Mouse (Mus musculus) ovary, postnatal 10 days (tissue): ENCODE data around the gene Cast.

Source experiments
- DNase-seq: peaks from one replicate; pipeline ENCODE4 v3.0.0; 2022; ENCODE audit warnings: low spot score

Cast gene

DNA sequence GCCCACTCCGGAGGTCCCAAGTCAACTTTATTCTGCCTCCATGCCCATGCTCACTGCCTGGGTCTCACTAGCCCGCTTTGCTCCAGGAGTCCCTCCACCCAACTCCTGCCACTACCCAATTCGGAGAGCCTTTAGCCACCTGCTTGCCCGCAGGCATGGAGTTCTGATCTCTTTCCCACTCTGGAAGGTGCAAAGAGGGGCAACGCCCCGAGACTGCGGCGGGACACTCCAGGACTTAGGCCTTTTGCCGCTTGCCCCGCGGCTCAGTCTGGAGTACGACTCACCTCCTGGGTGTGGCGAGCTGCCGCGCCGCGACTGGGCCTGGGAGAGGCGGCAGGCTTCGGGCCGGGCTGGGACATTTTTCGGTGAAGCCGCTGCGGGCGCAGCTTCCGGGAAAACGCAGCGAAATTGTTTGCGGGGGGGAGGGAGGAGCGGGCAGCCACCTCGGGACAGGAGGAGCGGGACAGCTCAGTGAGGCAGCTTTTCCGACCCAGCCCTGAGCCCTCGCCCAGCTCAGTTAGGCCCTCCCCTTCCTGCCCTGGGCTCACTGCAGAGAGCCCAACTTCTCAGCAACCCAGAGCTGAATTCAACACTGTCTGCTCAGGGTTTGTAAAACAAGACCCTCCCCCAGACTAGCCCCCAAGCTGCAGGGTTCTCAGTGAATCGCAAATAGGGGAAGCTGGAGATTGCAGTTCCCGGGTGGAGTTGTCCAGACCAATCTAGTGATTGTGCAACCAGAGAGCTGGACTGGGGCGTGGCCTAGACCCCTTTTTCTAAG is at the start of gene Cast:
TSS of gene Cast (minus strand) at position 659 of the 778 bp plus-strand sequence.
- peak; percentile 35 for DNase-seq

- DNase-seq, result peak; percentile 6
Measured at GRCm38 (mm10) chr13:74854338-74855047, 45.9 kb upstream of the Cast start.

DNA sequence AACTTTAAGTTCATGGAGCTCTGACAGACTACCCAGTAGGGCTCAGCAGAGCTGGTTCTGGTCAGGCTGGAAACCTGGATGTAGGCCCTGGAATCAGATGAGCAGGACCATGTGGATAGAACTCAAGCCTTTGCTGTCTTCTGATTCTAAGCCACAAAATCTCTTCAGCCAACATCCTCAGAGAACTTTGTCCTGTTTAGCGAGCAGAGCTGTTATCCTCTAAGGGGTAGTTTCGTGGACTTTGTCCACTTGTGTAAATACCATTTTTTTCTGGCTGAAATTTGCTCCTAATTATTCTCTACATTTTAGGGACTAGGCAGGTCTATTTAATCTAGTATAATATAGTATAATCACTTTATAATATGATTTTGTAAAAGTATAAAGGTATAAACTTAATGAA is 42.2 kb upstream of the Cast start:
- no peak for DNase-seq

DNA sequence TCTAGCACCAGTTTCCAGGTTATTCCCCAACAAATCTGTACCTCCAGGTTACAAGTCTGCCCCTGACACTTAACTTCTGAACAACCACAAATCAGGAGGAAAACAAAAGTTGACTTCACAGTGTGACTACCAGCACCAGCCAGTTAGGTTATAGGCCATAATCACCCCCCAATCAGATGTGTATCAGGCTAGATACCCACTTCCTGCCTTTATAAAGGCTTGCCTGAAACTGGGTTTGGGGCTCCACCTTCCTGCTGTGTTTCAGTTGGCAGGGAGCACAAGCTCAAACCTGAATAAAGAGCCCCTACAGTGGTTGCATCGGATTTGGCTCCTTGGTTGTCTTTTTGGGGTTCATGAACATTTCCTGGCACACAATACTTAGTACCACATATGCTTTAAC is 37.3 kb upstream of the Cast start:
- DNase-seq, result no peak

DNA sequence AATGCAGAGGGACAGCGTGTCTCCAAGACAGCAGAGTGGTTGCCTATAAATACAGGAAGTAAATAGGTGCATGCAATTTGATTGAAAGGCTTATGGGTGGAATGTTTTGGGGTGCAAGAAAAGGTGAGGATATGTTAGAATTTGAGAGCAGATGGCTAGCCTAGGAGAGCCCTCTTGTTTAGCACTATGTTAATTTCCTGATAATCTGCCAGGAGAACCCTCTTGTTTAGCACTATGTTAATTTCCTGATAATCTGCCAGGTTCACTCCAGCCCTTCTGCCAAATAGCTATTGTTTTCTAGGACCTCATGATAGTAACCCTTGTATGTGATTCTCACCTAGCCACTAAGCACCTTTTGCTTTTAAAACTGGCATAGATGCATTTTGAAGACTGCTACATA is 25.9 kb upstream of the Cast start:
- no peak for DNase-seq

- DNase-seq, result no peak
Measured at GRCm38 (mm10) chr13:74822095-74822494, 13.5 kb upstream of the Cast start.

- no peak for DNase-seq
Measured at GRCm38 (mm10) chr13:74815753-74816152, 7.1 kb upstream of the Cast start.

GRCm38 (mm10) chr13:74807446-74808151 is 1.0 kb downstream of the Cast start:
- peak; percentile 39 for DNase-seq

GRCm38 (mm10) chr13:74806934-74807333 is 1.7 kb downstream of the Cast start:
- no peak for DNase-seq

DNA sequence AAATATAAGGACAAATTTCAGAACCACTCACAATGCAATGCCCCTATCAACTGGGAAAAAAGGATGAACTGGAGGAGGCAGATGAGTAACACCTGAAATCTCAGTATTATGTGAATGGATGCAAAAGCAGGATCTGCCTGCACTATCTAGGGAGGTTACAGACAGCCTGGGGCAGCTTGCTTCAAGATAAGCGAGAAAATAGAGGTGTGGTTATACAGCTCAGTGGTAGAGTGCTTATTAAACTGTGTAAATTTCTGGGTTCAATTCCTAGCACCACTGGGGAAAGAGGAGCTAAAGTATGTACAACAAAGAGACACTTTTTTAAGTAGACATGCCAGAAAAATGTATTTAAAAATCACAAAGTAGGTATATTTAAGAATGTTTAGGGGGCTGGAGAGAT is 14.2 kb downstream of the Cast start:
- no peak for DNase-seq

- DNase-seq, result no peak
Measured at GRCm38 (mm10) chr13:74787681-74788080, 20.9 kb downstream of the Cast start.

DNA sequence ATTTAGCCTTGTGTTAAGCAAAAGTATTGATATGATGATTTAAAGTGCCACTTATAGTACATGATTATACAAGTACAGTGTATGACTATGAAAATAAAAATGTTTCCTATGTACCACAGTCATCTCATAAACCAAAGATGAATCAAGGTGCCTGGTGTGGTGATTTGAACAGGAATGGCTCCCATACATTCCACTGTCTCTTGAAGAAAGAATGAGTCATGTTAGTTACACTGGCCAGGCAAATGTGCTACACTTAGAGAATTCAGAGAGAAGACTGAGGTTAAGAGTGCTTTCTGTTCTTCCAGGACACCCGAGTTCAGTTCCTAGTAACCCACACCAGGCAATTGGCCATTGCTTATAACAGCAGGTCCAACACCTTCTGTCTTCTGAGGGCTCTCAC is 36.5 kb downstream of the Cast start:
- no peak for DNase-seq

- DNase-seq, result peak; percentile 68
Measured at GRCm38 (mm10) chr13:74770480-74770879, 38.1 kb downstream of the Cast start.

GRCm38 (mm10) chr13:74769871-74770270 is 38.7 kb downstream of the Cast start:
- no peak for DNase-seq

DNA sequence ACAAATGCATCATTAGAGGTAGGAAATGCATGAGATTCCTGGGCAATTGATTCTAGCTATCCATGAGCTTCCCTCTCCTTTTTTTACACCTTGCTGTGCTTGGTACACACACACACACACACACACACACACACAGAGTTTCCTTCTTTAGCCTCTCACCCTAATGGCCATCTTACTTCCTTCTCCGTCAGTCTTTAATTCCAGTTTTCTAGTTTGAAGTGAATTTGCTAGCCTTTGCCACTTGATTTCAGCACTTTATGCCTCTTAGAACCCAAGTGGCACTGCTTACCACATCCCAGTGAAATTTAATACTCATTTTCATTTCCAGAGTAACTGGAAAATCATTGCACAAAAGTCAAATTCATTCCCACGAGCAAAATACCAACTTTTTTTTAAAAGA is 41.4 kb downstream of the Cast start:
- no peak for DNase-seq

DNA sequence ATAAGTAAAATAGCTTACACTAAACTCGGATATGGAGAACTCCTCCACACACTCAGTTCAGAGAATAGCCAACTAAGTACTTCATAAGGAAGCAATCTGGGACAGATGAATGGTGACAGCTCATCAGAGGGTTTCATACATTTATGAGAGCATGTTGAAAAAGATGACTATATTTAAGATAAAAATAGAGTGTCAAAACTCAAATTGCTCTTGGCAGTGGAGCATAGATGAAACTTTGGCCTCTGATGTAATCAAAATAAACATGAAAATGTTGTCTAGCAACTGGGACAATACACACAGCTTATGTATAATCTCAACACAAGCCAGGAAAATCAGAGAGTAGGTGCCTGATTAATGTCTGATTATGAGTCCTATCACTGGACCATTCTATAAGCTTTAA is 45.9 kb downstream of the Cast start:
- DNase-seq, result no peak

DNA sequence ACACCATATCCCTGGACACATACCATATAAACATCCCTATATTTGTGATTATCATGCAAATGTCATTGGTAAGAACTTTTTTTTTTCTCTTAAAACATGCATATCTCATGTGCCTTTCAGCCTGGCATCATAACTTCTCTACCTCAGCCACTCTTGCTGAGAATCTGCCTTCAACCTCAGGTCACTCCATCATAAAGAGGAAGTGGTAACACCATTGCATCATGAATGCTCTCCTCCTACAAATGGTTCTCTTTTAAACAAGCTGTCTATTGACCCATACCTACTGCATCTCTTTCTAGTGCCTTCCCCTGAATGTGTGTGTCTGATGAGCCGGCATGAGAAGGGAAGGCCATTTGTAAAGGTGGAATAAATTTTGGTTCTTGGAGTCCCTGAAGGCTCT is 49.5 kb downstream of the Cast start:
- no peak for DNase-seq

- DNase-seq, result no peak
Measured at GRCm38 (mm10) chr13:74743219-74743618, 65.4 kb downstream of the Cast start.

DNA sequence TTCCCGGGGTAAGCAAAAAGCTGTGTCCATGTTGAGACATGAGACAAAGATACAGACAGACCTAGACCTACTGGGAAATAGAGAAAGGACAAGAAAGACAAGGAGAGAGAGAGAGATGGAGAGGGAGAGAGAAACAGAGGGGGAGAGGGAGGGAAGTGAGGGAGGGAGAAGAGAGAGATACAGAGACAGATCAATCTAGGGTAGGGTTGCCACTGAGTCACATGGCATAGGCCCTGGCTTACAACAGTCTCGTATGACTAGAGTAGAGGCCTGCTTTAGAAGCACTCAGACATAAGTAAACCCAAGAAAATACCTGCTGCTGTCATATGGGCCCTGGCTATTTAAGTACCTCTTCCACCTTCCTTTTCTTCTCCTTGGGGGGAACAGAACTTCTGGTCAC is 72.2 kb downstream of the Cast start:
- no peak for DNase-seq

DNA sequence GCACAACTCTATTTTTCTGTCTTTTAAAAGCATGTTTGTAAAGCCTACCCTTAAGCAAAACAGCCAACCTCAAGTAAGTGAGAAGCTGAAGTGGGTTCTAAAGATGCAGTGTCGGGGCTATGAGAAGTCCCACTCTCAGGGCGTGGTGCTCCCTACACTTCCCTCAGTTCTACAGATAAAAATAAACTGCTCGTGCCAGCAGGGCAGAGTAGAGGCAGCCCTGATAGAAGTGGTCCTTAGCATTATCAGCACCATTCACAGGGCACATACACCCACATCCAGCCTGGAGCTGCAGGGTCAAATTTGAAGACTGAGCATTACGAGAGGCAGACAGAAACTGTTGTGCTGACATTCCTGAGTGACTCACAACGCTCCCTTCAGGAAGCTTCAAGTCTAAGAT is 72.8 kb downstream of the Cast start:
- no peak for DNase-seq

DNA sequence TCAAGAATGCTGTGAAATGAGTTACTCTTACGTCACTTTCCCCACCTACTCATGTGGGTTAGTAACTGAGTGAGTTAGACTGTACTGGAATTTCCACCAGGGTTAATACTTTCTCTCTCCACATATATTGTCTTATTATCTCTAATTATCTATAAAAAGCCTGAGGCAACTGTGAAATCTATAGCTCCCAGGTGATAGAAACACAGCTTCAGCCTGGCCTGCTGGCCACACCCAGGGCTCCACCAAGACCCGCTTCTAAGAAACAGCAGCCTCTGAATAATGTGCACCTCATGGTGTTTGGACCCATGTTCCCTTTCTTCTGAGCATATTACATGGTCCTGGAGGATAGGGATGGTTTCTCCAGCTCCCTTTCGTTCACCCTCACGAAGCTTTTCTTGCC is 74.9 kb downstream of the Cast start:
- DNase-seq, result no peak

GRCm38 (mm10) chr13:74719002-74719401 is 89.6 kb downstream of the Cast start:
- no peak for DNase-seq

GRCm38 (mm10) chr13:74696225-74696624 is 112.4 kb downstream of the Cast start:
- DNase-seq, result no peak
